Mouse (Mus musculus): ENCODE measurements around the gene Olfr640. TPM values are rescaled to one million over a fixed set of nuclear protein-coding genes. Genes with fewer than 3 reads are reported as not detected.

The Olfr640 gene
- not detected in 4 replicates for total RNA-seq (2023; ENCODE audit: inconsistent age)

GRCm38 (mm10) chr7:104025473-104025872 is at the start of gene Olfr640:
TSS of gene Olfr640 (minus strand) at chr7:104025573.

GRCm38 (mm10) chr7:104071769-104072168 is 46.4 kb upstream of the Olfr640 start, which contains the start of gene Olfr644:
TSS of gene Olfr644 (minus strand) at chr7:104071869.

DNA sequence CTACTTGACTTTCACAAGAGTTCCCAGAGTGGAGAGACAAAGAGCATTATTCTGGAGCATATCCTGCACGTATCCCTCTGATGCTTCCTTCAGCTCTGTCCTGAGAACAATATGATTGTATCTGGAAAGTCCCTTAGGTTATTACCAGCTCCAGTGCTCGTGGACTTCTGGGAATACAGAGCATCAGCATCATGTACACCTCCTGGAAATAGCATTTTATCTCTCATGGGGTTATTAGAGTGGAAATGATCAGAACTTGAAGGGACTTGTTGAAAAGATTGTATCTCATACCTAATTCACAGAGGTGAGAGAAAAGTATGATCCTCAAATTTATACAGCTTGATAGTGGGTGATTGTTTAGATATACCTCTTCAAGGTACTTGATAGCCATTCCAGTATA is 36.0 kb upstream of the Olfr640 start, which contains the start of gene 4930516K23Rik:
TSS of gene 4930516K23Rik (minus strand) at position 101 of the 400 bp plus-strand sequence.

GRCm38 (mm10) chr7:104052566-104052965 is 27.2 kb upstream of the Olfr640 start, which contains the start of gene Olfr642:
TSS of gene Olfr642 (minus strand) at chr7:104052666.

DNA sequence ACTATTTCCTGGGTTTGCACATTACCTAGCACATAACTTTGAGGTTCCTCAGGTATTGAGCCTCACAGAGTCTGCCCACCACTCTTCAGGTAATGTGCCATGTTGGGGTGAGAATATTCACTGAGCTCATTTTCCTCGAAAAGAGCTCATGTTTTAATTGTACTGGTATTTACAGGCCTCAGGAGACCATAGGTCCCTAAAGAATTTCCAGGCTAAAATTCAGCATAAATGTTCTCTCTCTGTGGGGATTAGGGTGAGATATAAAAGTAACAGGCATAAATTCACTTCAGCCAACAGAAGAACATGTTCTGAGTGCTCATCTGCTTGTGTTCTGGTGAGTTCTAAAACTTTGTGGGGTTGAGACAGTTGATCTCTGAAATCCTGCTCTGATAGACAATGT is 9.8 kb upstream of the Olfr640 start, which contains the start of gene Olfr641:
TSS of gene Olfr641 (plus strand) at position 301 of the 400 bp plus-strand sequence.

DNA sequence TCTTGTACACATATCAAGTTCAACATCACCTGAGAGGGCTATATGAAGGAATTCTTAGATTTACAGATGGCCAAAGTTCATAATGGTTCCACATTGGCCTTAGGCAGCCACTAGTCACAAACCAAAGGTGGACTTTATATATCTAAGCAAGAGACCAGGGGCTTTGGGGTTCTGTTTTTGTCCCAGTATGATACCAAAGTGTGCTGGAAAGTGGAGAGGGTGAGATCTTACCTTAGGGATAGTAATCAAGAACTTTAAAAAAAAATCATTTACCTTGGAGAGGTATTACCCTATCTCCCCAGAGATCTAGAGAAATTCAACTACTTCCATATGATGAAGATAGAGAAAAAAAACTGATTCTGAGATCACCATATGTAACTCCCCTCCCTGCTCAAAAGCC is 8.2 kb downstream of the Olfr640 start, which contains the start of gene Olfr639:
TSS of gene Olfr639 (minus strand) at position 101 of the 400 bp plus-strand sequence.

GRCm38 (mm10) chr7:103998446-103998845 is 26.9 kb downstream of the Olfr640 start, which contains the start of gene Olfr638:
TSS of gene Olfr638 (plus strand) at chr7:103998746.

DNA sequence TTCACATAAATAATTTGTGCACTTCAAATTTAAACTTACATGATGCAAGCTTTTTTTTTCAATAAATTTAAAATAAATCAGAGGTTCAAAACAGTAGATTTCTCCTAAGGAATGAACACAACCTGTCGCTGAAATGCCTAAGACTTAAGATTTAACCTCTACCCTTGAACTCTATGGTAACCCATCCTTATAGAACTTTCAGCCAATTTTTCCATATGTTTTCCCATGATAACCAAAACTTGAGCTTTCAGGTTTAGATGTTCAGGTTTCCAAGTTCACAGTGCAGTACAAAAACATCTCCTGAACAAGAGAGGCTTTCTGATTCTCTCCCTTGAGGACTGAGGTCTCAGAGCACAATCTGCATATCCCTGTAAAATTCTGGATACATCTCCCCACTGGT is 54.5 kb downstream of the Olfr640 start, which contains the start of gene Olfr635:
TSS of gene Olfr635 (plus strand) at position 301 of the 400 bp plus-strand sequence.

Other genes starting within 250 kb of the Olfr640 start
- gene Olfr68, start 245.9 kb downstream of the Olfr640 start, total RNA-seq (2023; ENCODE audit: inconsistent age) = not detected in 4 replicates
- gene Olfr67, start 233.8 kb downstream of the Olfr640 start, total RNA-seq (2023; ENCODE audit: inconsistent age) = not detected in 4 replicates
- gene Hbb-bt, start 211.6 kb downstream of the Olfr640 start, total RNA-seq (2023; ENCODE audit: inconsistent age) = 3.1 to 9.5 TPM (median 3.9 TPM) in 4 replicates
- 5.7 to 29.6 TPM (median 17.0 TPM) in 4 replicates for gene Hbb-bs, start 197.5 kb downstream of the Olfr640 start, total RNA-seq (2023; ENCODE audit: inconsistent age)
- gene Hbb-bh2, start 185.1 kb downstream of the Olfr640 start, total RNA-seq (2023; ENCODE audit: inconsistent age) = not detected in 4 replicates
- gene Hbb-bh1, start 182.4 kb downstream of the Olfr640 start, total RNA-seq (2023; ENCODE audit: inconsistent age) = 0.94 TPM in 1 of 4 replicates, not detected in the others
- gene Hbb-y, start 172.4 kb downstream of the Olfr640 start, total RNA-seq (2023; ENCODE audit: inconsistent age) = not detected in 4 replicates
- not detected in 4 replicates for gene Olfr66, start 139.3 kb downstream of the Olfr640 start, total RNA-seq (2023; ENCODE audit: inconsistent age)
- gene Olfr64, start 131.1 kb downstream of the Olfr640 start, total RNA-seq (2023; ENCODE audit: inconsistent age) = not detected in 4 replicates
- gene Olfr65, start 122.1 kb downstream of the Olfr640 start, total RNA-seq (2023; ENCODE audit: inconsistent age) = not detected in 4 replicates
- not detected in 4 replicates for gene Olfr631, start 96.7 kb downstream of the Olfr640 start, total RNA-seq (2023; ENCODE audit: inconsistent age)
- not detected in 4 replicates for gene Olfr632, start 91.2 kb downstream of the Olfr640 start, total RNA-seq (2023; ENCODE audit: inconsistent age)
- not detected in 4 replicates for gene Olfr633, start 81.1 kb downstream of the Olfr640 start, total RNA-seq (2023; ENCODE audit: inconsistent age)
- gene Olfr635, start 54.4 kb downstream of the Olfr640 start, total RNA-seq (2023; ENCODE audit: inconsistent age) = not detected in 4 replicates
- not detected in 4 replicates for gene Olfr638, start 26.8 kb downstream of the Olfr640 start, total RNA-seq (2023; ENCODE audit: inconsistent age)
- gene Olfr639, start 8.3 kb downstream of the Olfr640 start, total RNA-seq (2023; ENCODE audit: inconsistent age) = 0.16 TPM in 1 of 4 replicates, not detected in the others
- not detected in 4 replicates for gene Olfr641, start 9.9 kb upstream of the Olfr640 start, total RNA-seq (2023; ENCODE audit: inconsistent age)
- not detected in 4 replicates for gene Olfr642, start 27.1 kb upstream of the Olfr640 start, total RNA-seq (2023; ENCODE audit: inconsistent age)
- not detected in 4 replicates for gene 4930516K23Rik, start 35.9 kb upstream of the Olfr640 start, total RNA-seq (2023; ENCODE audit: inconsistent age)
- not detected in 4 replicates for gene Olfr644, start 46.3 kb upstream of the Olfr640 start, total RNA-seq (2023; ENCODE audit: inconsistent age)
- not detected in 4 replicates for gene Olfr645, start 59.9 kb upstream of the Olfr640 start, total RNA-seq (2023; ENCODE audit: inconsistent age)
- gene Olfr646, start 79.3 kb upstream of the Olfr640 start, total RNA-seq (2023; ENCODE audit: inconsistent age) = 0.27 to 0.29 TPM (median 0.27 TPM) in 3 of 4 replicates, not detected in the other
- not detected in 4 replicates for gene Ubqln5, start 104.3 kb upstream of the Olfr640 start, total RNA-seq (2023; ENCODE audit: inconsistent age)
- gene Olfr643, start 111.8 kb upstream of the Olfr640 start, total RNA-seq (2023; ENCODE audit: inconsistent age) = not detected in 4 replicates
- not detected in 4 replicates for gene Ubqln3, start 117.7 kb upstream of the Olfr640 start, total RNA-seq (2023; ENCODE audit: inconsistent age)
- gene Ubqlnl, start 125.0 kb upstream of the Olfr640 start, total RNA-seq (2023; ENCODE audit: inconsistent age) = not detected in 4 replicates
- not detected in 4 replicates for gene Olfm5, start 139.3 kb upstream of the Olfr640 start, total RNA-seq (2023; ENCODE audit: inconsistent age)
- not detected in 4 replicates for gene Olfr648, start 157.8 kb upstream of the Olfr640 start, total RNA-seq (2023; ENCODE audit: inconsistent age)
- gene Olfr649, start 170.4 kb upstream of the Olfr640 start, total RNA-seq (2023; ENCODE audit: inconsistent age) = not detected in 4 replicates
- 0.33 to 0.90 TPM (median 0.54 TPM) in 4 replicates for gene Trim6, start 193.2 kb upstream of the Olfr640 start, total RNA-seq (2023; ENCODE audit: inconsistent age)
- 57.6 to 72.3 TPM (median 61.7 TPM) in 4 replicates for gene Trim34a, start 218.9 kb upstream of the Olfr640 start, total RNA-seq (2023; ENCODE audit: inconsistent age)